Mouse (Mus musculus) liver, embryonic 11.5 days (tissue): ENCODE results near the gene Nol9. TPM values are rescaled to one million over a fixed set of nuclear protein-coding genes. Genes with fewer than 3 reads are reported as not detected.
"Not testable (repeated sequence)": the region's sequence is repeated elsewhere in the genome, so short reads cannot be mapped to it uniquely, and the experiment has no call there.

Experiments used
- ATAC-seq: fragments of 200-750 bp; cut with Nextera tagmentation; replicated peaks from 2 replicates; pipeline ENCODE4 v1.8.0; 2017; ENCODE audit warnings: moderate number of reproducible peaks, mild to moderate bottlenecking, moderate TSS enrichment, moderate library complexity; ENCODE audit not compliant: low FRiP score
- DNase-seq: peaks from one replicate; pipeline ENCODE4 v3.0.0-alpha.2; 2017; ENCODE audit warnings: low spot score
- H3K27ac ChIP-seq: fragments of 300-500 bp; sonication (generic); 2 replicates; pipeline ENCODE4 v1.5.1; 2014; ENCODE audit warnings: mild to moderate bottlenecking, low read depth, low read length, control low read depth
- H3K27me3 ChIP-seq: fragments of 300-500 bp; sonication (generic); replicated peaks from 2 replicates; pipeline ENCODE4 v1.6.1; 2014; ENCODE audit warnings: low read length, mixed read lengths; ENCODE audit not compliant: control insufficient read depth, insufficient read depth
- H3K36me3 ChIP-seq: fragments of 300-500 bp; sonication (generic); 2 replicates; pipeline ENCODE4 v1.6.1; 2014; ENCODE audit warnings: mild to moderate bottlenecking, low read length, moderate library complexity, mixed read lengths; ENCODE audit not compliant: control insufficient read depth, insufficient read depth
- H3K4me1 ChIP-seq: fragments of 300-500 bp; sonication (generic); replicated peaks from 2 replicates; pipeline ENCODE4 v1.6.1; 2014; ENCODE audit warnings: low read length, mixed read lengths; ENCODE audit not compliant: control insufficient read depth, insufficient read depth
- H3K4me2 ChIP-seq: fragments of 300-500 bp; sonication (generic); 2 replicates; pipeline ENCODE4 v1.6.1; 2014; ENCODE audit warnings: mild to moderate bottlenecking, control low read depth, moderate library complexity
- H3K4me3 ChIP-seq: fragments of 300-500 bp; sonication (generic); 2 replicates; pipeline ENCODE4 v1.5.1; 2014; ENCODE audit warnings: low read depth, low read length, control low read depth
- H3K9ac ChIP-seq: fragments of 300-500 bp; sonication (generic); 2 replicates; pipeline ENCODE4 v1.6.1; 2014; ENCODE audit warnings: low read depth, low read length, control low read depth
- H3K9me3 ChIP-seq: fragments of 300-500 bp; sonication (generic); 2 replicates; pipeline ENCODE4 v1.6.1; 2016; ENCODE audit warnings: low read length, inconsistent platforms, mixed read lengths; ENCODE audit not compliant: control insufficient read depth
- WGBS: fragments of 180-500 bp; shearing (Covaris S2); extraction: QIAGEN DNeasy Blood & Tissue Kit; methylation state at CpG from one replicate; pipeline ENCODE4 v1.1.7; 2014; 5-methylcytosine and 5-hydroxymethylcytosine counted together
- polyA plus RNA-seq: library from polyadenylated mRNA; unstranded; fragments of >200 nt; fragmentation: Nextera tagmentation; extraction: Ambion mirVana; gene quantifications from 2 replicates; pipeline ENCODE4 v1.2.1, GENCODE M21; 2014

The Nol9 gene
- polyA plus RNA-seq, 1 experiment from 2014 or later: 53.3 TPM

- peaks cover 22% of the 10 kb centered on the region for H3K4me1 ChIP-seq
- H3K4me2 ChIP-seq: no peak overlapping the region
- no peak overlapping the region for H3K27ac ChIP-seq
- no peak overlapping the region for H3K9ac ChIP-seq
- ATAC-seq: no peak
- 75% methylated on average over 4 of the region's 4 CpGs for WGBS
- peaks cover 6% of the 10 kb centered on the region; the same call in 1 of the 2 replicates for H3K36me3 ChIP-seq
- no peaks in the 10 kb centered on the region for H3K9me3 ChIP-seq
- peaks cover 3% of the 10 kb centered on the region; the same call in 1 of the 2 replicates for H3K27me3 ChIP-seq
- DNase-seq: no peak
- H3K4me3 ChIP-seq: no peak overlapping the region
Measured at GRCm38 (mm10) chr4:152029997-152030396, 9.1 kb upstream of the Nol9 start.

GRCm38 (mm10) chr4:152032922-152033321, 6.2 kb upstream of the Nol9 start:
- Histone ChIP-seq H3K4me3 (no peak overlapping the region), H3K27me3 (peaks cover 3% of the 10 kb centered on the region; the same call in 1 of the 2 replicates), H3K4me2 (no peak overlapping the region), H3K27ac (no peak overlapping the region), H3K4me1 (0 out of 2 replicates have a peak, but pooled peaks cover 1% of the 10 kb centered on the region), H3K9ac (no peak overlapping the region), H3K9me3 (no peaks in the 10 kb centered on the region), H3K36me3 (no peaks in the 10 kb centered on the region)
- ATAC-seq: no peak
- no peak for DNase-seq
- WGBS: 85% methylated on average over 13 of the region's 13 CpGs

- H3K9ac ChIP-seq, H3K4me2 ChIP-seq, H3K9me3 ChIP-seq, ATAC-seq, H3K27ac ChIP-seq, H3K36me3 ChIP-seq, H3K4me1 ChIP-seq, DNase-seq, H3K4me3 ChIP-seq, H3K27me3 ChIP-seq: not testable (repeated sequence)
- 81% methylated on average over 6 of the region's 6 CpGs for WGBS
Measured at GRCm38 (mm10) chr4:152036464-152036863, 2.7 kb upstream of the Nol9 start.

GRCm38 (mm10) chr4:152038225-152038984, 716 bp upstream of the Nol9 start, which contains the start of gene Tas1r1:
Tas1r1 (minus strand) TSS chr4:152038568.
- Histone ChIP-seq H3K9ac (peak within 1 kb of the TSS; percentile 96), H3K27ac (peak within 1 kb of the TSS; percentile 67), H3K9me3 (no peaks in the 10 kb centered on the region), H3K4me1 (peaks cover 4% of the 10 kb centered on the region), H3K36me3 (peaks cover 23% of the 10 kb centered on the region), H3K4me3 (peak within 1 kb of the TSS; percentile 100), H3K27me3 (no peaks in the 10 kb centered on the region), H3K4me2 (peak within 1 kb of the TSS; percentile 80)
- no peak for DNase-seq
- 44% methylated on average over 10 of the region's 10 CpGs for WGBS
- no peak for ATAC-seq

GRCm38 (mm10) chr4:152039831-152040310, 750 bp downstream of the Nol9 start:
- H3K4me2 ChIP-seq: peak overlapping the region; percentile 80
- ATAC-seq: peak; percentile 8
- peak overlapping the region; percentile 96 for H3K9ac ChIP-seq
- no peaks in the 10 kb centered on the region for H3K9me3 ChIP-seq
- H3K27ac ChIP-seq: peak overlapping the region; percentile 67
- DNase-seq: no peak
- peaks cover 37% of the 10 kb centered on the region for H3K36me3 ChIP-seq
- H3K4me1 ChIP-seq: peaks cover 4% of the 10 kb centered on the region
- WGBS: 2% methylated on average over 25 of the region's 25 CpGs
- no peaks in the 10 kb centered on the region for H3K27me3 ChIP-seq
- peak overlapping the region; percentile 100 for H3K4me3 ChIP-seq

GRCm38 (mm10) chr4:152041924-152042641, 3.0 kb downstream of the Nol9 start:
- WGBS: 94% methylated on average over 22 of the region's 22 CpGs
- no peaks in the 10 kb centered on the region for H3K27me3 ChIP-seq
- no peak overlapping the region for H3K27ac ChIP-seq
- DNase-seq: no peak
- H3K4me2 ChIP-seq: no peak overlapping the region
- no peak overlapping the region for H3K4me3 ChIP-seq
- H3K9ac ChIP-seq: no peak overlapping the region
- peaks cover 4% of the 10 kb centered on the region for H3K4me1 ChIP-seq
- peaks cover 53% of the 10 kb centered on the region for H3K36me3 ChIP-seq
- ATAC-seq: no peak
- no peaks in the 10 kb centered on the region for H3K9me3 ChIP-seq

GRCm38 (mm10) chr4:152043171-152043570, 4.0 kb downstream of the Nol9 start:
- Histone ChIP-seq H3K4me1 (peaks cover 4% of the 10 kb centered on the region), H3K36me3 (peaks cover 61% of the 10 kb centered on the region), H3K9ac (no peak overlapping the region), H3K4me2 (no peak overlapping the region), H3K27ac (no peak overlapping the region), H3K9me3 (no peaks in the 10 kb centered on the region), H3K27me3 (no peaks in the 10 kb centered on the region), H3K4me3 (no peak overlapping the region)
- no peak for ATAC-seq
- 87% methylated on average over 3 of the region's 3 CpGs for WGBS
- no peak for DNase-seq

GRCm38 (mm10) chr4:152044609-152045008, 5.5 kb downstream of the Nol9 start:
- no peak overlapping the region for H3K9ac ChIP-seq
- H3K27me3 ChIP-seq: no peaks in the 10 kb centered on the region
- H3K4me2 ChIP-seq: no peak overlapping the region
- no peak overlapping the region for H3K4me3 ChIP-seq
- H3K27ac ChIP-seq: no peak overlapping the region
- peaks cover 70% of the 10 kb centered on the region for H3K36me3 ChIP-seq
- ATAC-seq (no peak), DNase-seq (no peak)
- no peaks in the 10 kb centered on the region for H3K9me3 ChIP-seq
- WGBS: 85% methylated on average over 6 of the region's 6 CpGs
- peaks cover 4% of the 10 kb centered on the region; the same call in 1 of the 2 replicates for H3K4me1 ChIP-seq
